Mouse (Mus musculus): Measurements from ENCODE around the gene Hmgb1.

DNA sequence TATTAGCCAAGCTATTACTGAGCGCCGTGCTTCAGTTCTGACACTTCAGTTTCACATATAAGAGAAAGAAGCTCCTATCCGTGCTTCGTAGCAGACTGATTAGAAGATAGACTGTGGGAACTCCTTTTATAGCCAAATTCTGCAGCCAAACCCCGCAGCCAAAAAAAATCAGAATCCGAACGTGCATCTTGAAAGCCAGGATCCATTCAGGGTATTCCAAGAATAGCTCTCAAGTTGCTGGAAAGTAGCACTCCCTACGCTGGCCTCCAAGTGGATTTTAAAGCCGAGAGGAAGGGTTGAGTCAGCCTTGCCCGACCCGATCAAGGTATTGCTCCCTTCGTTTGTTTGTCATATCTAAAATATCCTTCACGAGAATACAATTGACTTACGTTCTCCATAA is 93.0 kb downstream of the Hmgb1 start:
- TF ChIP-seq CTCF (IDR thresholded peaks at IDR 0.05; ENCODE audit: extremely low read depth, insufficient read depth, low read length), result no peak
- no peak for TF ChIP-seq POLR2A (IDR thresholded peaks at IDR 0.05; ENCODE audit: extremely low read depth, insufficient read depth, low read length)
